Mouse (Mus musculus) midbrain, embryonic 14.5 days (tissue): Measurements from ENCODE around the gene Psmc1. TPM values are rescaled to one million over a fixed set of nuclear protein-coding genes. Genes with fewer than 3 reads are reported as not detected.

Experiments used
- ATAC-seq: fragments of 200-750 bp; cut with Nextera tagmentation; 2 replicates; pipeline ENCODE4 v1.8.0; 2017; ENCODE audit warnings: moderate number of reproducible peaks, moderate library complexity; ENCODE audit not compliant: low FRiP score, low TSS enrichment
- DNase-seq: peaks from one replicate; pipeline ENCODE4 v3.0.0-alpha.2; 2015
- H3K27ac ChIP-seq: fragments of 300-500 bp; sonication (generic); replicated peaks from 2 replicates; pipeline ENCODE4 v1.5.1; 2014; ENCODE audit warnings: mild to moderate bottlenecking, low read depth, low read length, moderate library complexity
- H3K27me3 ChIP-seq: fragments of 300-500 bp; sonication (generic); 2 replicates; pipeline ENCODE4 v1.6.1; 2014; ENCODE audit warnings: low read length, control low read depth, mixed read lengths; ENCODE audit not compliant: control insufficient read depth, insufficient read depth
- H3K36me3 ChIP-seq: fragments of 300-500 bp; sonication (generic); 2 replicates; pipeline ENCODE4 v1.6.1; 2014; ENCODE audit warnings: low read length, control low read depth; ENCODE audit not compliant: control insufficient read depth, insufficient read depth
- H3K4me1 ChIP-seq: fragments of 300-500 bp; sonication (generic); 2 replicates; pipeline ENCODE4 v1.6.1; 2014; ENCODE audit warnings: mild to moderate bottlenecking, antibody characterized with exemption, low read length, control low read depth; ENCODE audit not compliant: control insufficient read depth, insufficient read depth
- H3K4me2 ChIP-seq: fragments of 300-500 bp; sonication (generic); 2 replicates; pipeline ENCODE4 v1.6.1; 2014; ENCODE audit warnings: mild to moderate bottlenecking, low read length, moderate library complexity
- H3K4me3 ChIP-seq: fragments of 300-500 bp; sonication (generic); replicated peaks from 2 replicates; pipeline ENCODE4 v1.5.1; 2014; ENCODE audit warnings: low read depth, low read length
- H3K9ac ChIP-seq: fragments of 300-500 bp; sonication (generic); replicated peaks from 2 replicates; pipeline ENCODE4 v1.6.1; 2014; ENCODE audit warnings: mild to moderate bottlenecking, low read length, moderate library complexity
- H3K9me3 ChIP-seq: fragments of 300-500 bp; sonication (generic); 2 replicates; pipeline ENCODE4 v1.6.1; 2016; ENCODE audit warnings: low read length, control low read depth, mixed read lengths; ENCODE audit not compliant: control insufficient read depth
- WGBS: fragments of 180-500 bp; shearing (Covaris S2); extraction: QIAGEN DNeasy Blood & Tissue Kit; methylation state at CpG from one replicate; pipeline ENCODE4 v1.1.7; 2014; 5-methylcytosine and 5-hydroxymethylcytosine counted together
- polyA plus RNA-seq: library from polyadenylated mRNA; unstranded; fragments of >200 nt; fragmentation: Nextera tagmentation; extraction: Ambion mirVana; gene quantifications from 2 replicates; pipeline ENCODE4 v1.2.1, GENCODE M21; 2014

Psmc1 gene
- polyA plus RNA-seq, 1 experiment from 2014 or later: 284 TPM

DNA sequence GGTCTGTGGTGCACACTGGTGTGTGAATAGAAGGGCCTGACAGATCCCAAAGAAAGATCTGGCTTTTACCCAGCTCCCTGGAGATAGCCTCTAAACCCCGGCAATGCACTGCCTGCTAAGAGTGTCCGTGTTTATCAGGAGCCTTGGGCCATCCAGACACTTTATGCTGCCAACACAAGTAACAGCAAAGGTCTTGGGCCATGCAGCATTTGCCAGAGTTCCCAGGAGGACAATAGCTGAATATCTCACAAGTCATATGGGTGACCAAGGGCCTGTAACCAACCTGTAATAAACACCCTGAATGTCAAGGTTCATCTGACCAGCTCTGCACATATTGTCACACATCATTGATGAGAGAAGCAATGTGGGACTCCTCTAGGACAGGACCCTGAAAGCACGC is 21.9 kb upstream of the Psmc1 start:
- ATAC-seq (no peak), DNase-seq (no peak)
- 83% methylated on average over 3 of the region's 3 CpGs for WGBS
- H3K27me3 ChIP-seq: no peaks in the 10 kb centered on the region
- no peak overlapping the region for H3K9ac ChIP-seq
- H3K27ac ChIP-seq: no peak overlapping the region
- H3K36me3 ChIP-seq: no peaks in the 10 kb centered on the region
- H3K9me3 ChIP-seq: no peaks in the 10 kb centered on the region
- H3K4me3 ChIP-seq: no peak overlapping the region
- H3K4me1 ChIP-seq: no peaks in the 10 kb centered on the region
- no peak overlapping the region for H3K4me2 ChIP-seq

DNA sequence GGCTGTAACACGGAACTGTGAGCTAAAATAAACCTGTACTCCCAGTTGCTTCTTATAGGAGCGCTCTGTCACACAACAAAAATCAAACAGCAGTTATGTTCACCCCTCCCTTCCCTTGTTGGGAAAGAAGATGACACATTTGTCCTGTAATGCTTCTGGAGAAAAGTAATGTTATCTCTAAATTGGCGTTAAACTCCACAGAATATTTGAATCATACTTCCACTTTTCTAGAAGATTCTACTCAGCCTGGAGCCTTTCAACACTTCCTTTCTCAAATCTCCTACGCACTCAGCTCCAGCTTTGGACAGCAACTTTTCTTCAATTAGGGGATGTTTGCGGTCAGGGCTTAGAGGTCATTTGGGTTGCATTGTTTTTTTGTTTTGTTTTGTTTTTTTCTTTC is 20.7 kb upstream of the Psmc1 start:
- WGBS: 90% methylated on average over 5 of the region's 5 CpGs
- Histone ChIP-seq H3K27ac (no peak overlapping the region), H3K27me3 (no peaks in the 10 kb centered on the region), H3K4me3 (no peak overlapping the region), H3K4me1 (no peaks in the 10 kb centered on the region), H3K4me2 (no peak overlapping the region), H3K9ac (no peak overlapping the region), H3K36me3 (no peaks in the 10 kb centered on the region), H3K9me3 (no peaks in the 10 kb centered on the region)
- DNase-seq (no peak), ATAC-seq (no peak)

DNA sequence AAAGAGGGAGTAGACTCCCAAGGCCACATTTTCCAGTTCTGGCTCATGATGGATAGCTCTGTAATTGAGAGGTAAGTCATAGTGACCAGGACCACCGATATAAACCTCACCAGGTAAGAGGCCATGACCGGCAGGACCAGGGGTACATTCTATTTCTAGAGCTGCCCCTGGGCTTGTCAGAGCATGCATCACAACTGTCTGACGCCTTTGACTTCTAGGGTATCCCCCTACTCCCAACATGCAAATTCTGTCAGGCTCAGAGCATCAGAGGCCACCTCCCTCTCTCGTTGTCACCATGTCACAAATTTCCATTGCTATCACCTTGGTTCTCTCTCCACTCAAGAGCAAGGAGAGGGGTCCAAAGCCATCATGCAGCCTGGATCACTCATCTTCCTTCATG is 19.2 kb upstream of the Psmc1 start:
- H3K27ac ChIP-seq: no peak overlapping the region
- H3K4me1 ChIP-seq: no peaks in the 10 kb centered on the region
- DNase-seq (no peak), ATAC-seq (no peak)
- H3K9me3 ChIP-seq: no peaks in the 10 kb centered on the region
- H3K27me3 ChIP-seq: no peaks in the 10 kb centered on the region
- no peak overlapping the region for H3K4me2 ChIP-seq
- 89% methylated on average over 4 of the region's 4 CpGs for WGBS
- no peak overlapping the region for H3K9ac ChIP-seq
- no peak overlapping the region for H3K4me3 ChIP-seq
- H3K36me3 ChIP-seq: no peaks in the 10 kb centered on the region

DNA sequence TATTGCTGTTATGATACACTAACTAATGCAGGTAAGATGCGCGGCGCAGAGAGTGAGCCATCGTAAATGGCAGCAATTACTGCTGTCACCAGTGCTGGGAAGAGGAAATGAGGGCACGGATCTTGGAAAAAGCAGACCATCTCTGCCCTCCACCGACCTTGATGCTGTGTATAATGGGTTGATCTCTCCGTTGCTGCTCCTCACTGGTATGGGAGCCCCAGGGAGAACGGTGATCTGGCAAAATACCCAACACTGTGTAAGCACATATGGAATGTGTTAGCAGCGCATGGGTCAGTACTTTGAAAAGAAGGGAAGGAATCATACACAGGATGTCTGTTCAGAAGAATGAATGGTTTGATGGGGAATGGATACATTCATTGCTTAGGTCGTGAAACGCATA is 16.9 kb upstream of the Psmc1 start:
- H3K4me1 ChIP-seq: no peaks in the 10 kb centered on the region
- no peaks in the 10 kb centered on the region for H3K36me3 ChIP-seq
- H3K27ac ChIP-seq: no peak overlapping the region
- no peaks in the 10 kb centered on the region for H3K27me3 ChIP-seq
- ATAC-seq (no peak), DNase-seq (no peak)
- no peaks in the 10 kb centered on the region for H3K9me3 ChIP-seq
- no peak overlapping the region for H3K4me2 ChIP-seq
- WGBS: 92% methylated on average over 11 of the region's 11 CpGs
- no peak overlapping the region for H3K9ac ChIP-seq
- H3K4me3 ChIP-seq: no peak overlapping the region

DNA sequence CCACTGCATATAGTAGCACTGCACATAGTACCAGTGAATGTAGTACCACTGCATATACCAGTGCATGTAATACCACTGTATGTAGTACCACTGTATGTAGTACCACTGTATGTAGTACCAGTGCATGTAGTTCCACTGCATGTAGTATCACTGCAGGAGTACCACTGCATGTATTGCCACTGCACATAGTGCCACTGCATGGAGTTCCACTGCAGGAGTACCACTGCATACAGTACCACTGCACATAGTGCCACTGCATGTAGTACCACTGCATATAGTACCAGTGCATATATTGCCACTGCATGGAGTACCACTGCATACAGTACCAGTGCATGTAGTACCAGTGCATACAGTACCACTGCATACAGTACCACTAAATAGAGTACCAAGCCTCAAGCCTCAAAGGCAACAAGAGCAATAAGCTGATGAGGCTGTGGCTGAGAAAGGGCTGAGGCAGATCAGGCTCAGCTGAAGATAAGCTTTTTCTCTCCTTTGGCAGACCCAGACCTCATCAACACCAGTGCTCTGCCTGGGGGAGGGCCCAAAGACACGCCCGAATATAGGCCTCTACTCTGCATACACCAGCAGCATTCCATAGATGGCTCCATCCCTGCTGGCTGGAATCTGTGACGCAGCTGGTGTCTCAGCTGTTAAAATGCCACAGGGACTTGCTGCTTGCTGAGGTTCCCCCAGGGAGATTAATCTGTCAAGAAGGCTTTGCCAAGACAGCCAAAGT is 9.8 kb upstream of the Psmc1 start:
- Histone ChIP-seq H3K9ac (no peak overlapping the region), H3K4me3 (no peak overlapping the region), H3K9me3 (no peaks in the 10 kb centered on the region), H3K27me3 (no peaks in the 10 kb centered on the region), H3K4me2 (no peak overlapping the region), H3K4me1 (no peaks in the 10 kb centered on the region), H3K27ac (no peak overlapping the region), H3K36me3 (no peaks in the 10 kb centered on the region)
- DNase-seq: peak; percentile 42
- 55% methylated on average over 3 of the region's 3 CpGs for WGBS
- peak; percentile 34; the same call in 1 of the 2 replicates for ATAC-seq

DNA sequence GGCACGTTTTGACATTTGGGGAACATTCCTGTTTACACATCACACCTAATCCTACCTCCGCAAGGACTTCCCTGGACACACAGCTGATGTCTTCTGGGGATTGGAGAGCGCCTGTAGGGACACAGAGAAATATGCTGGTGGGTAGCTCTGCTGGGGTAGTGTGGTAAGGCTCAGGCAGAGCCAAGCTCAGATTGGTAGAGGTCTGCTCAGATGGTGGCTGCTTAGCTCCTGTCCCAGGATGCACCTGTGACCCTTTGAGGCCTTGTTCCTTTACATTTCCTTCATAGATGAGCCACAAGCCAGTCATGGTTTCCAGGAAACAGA is 9.3 kb upstream of the Psmc1 start:
- Histone ChIP-seq H3K4me2 (no peak overlapping the region), H3K9me3 (no peaks in the 10 kb centered on the region), H3K27ac (no peak overlapping the region), H3K4me1 (no peaks in the 10 kb centered on the region), H3K36me3 (no peaks in the 10 kb centered on the region), H3K9ac (no peak overlapping the region), H3K4me3 (no peak overlapping the region), H3K27me3 (no peaks in the 10 kb centered on the region)
- DNase-seq (no peak), ATAC-seq (no peak)
- WGBS: 45% methylated on average over 3 of the region's 3 CpGs

DNA sequence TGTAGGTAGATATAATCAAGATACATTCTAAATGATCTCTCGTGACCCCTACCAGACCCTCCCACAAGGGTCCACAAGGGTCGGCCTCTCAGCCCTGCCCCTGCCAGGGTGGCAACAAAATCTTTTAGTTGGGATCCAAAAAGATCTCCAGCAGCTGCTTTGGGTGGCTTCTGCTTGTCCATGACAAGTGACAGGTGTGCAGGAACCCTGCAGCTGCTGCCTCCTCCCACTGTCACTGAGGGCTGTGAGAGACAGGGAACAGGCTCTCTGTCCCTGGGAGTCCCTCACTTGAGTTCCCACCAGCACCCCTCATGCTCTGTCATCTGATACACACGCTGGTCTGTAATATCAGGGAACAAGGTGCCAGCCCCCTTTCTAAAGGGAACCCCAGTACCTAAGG is 8.3 kb upstream of the Psmc1 start:
- 71% methylated on average over 3 of the region's 3 CpGs for WGBS
- no peak overlapping the region for H3K9ac ChIP-seq
- H3K27me3 ChIP-seq: no peaks in the 10 kb centered on the region
- no peaks in the 10 kb centered on the region for H3K4me1 ChIP-seq
- no peak overlapping the region for H3K4me3 ChIP-seq
- no peaks in the 10 kb centered on the region for H3K9me3 ChIP-seq
- H3K36me3 ChIP-seq: no peaks in the 10 kb centered on the region
- DNase-seq (no peak), ATAC-seq (no peak)
- H3K4me2 ChIP-seq: no peak overlapping the region
- no peak overlapping the region for H3K27ac ChIP-seq

DNA sequence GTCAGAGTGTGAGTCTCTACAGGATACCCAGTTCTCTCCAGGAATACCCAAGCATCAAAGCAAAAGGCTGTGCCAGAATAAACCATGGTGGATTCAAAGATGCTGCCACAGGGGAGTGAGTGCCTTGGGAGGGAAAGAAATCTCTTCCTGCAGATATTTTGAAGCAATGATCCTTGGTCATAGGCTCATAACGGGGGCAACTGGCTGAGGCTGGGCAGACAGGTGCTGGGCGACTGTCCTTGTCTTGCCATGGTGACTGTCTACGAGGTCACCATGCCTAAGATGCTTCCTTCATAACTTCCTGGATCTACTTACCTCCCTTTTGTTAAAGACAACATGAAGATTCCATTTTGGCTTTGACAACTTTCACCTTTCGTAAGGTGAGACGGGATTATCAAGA is 5.4 kb upstream of the Psmc1 start:
- Histone ChIP-seq H3K36me3 (no peaks in the 10 kb centered on the region), H3K27ac (no peak overlapping the region), H3K4me2 (no peak overlapping the region), H3K9me3 (no peaks in the 10 kb centered on the region), H3K27me3 (no peaks in the 10 kb centered on the region), H3K4me1 (no peaks in the 10 kb centered on the region), H3K4me3 (no peak overlapping the region), H3K9ac (no peak overlapping the region)
- WGBS: 91% methylated on average over 5 of the region's 5 CpGs
- ATAC-seq (no peak), DNase-seq (no peak)

DNA sequence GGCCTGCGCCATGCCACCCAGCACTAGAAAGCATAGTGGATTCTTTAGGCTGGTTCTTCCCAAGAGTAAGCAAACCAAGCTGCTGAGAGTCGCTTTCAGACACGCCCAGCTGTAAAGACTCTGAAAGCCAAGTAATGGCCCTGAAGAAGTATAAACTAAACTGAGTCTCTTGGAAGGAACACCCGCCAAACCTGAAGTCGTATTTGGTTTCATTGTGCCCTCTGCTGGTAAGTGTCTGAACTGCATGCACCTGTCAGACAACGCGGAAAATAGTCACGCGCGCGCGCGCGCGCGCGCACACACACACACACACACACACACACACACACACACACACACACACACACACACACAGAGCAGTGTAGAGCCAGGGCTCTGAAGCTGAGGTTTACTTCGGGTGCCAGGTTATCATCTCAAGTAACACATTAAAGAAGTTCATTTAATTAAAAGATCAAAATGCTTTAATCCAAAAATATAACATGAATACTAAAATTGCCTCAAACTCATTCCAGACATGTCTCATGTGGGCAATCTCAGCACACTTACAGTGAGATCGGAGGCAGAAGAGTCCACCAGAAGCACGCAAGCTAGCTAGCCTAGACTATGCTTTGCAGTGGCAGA is 3.6 kb upstream of the Psmc1 start:
- peaks cover 6% of the 10 kb centered on the region for H3K4me1 ChIP-seq
- WGBS: 14% methylated on average over 20 of the region's 20 CpGs
- ATAC-seq (no peak), DNase-seq (peak; percentile 93)
- no peak overlapping the region for H3K9ac ChIP-seq
- H3K27me3 ChIP-seq: no peaks in the 10 kb centered on the region
- no peak overlapping the region for H3K4me3 ChIP-seq
- no peaks in the 10 kb centered on the region for H3K9me3 ChIP-seq
- no peak overlapping the region for H3K27ac ChIP-seq
- no peaks in the 10 kb centered on the region for H3K36me3 ChIP-seq
- H3K4me2 ChIP-seq: peak overlapping the region; percentile 9; the same call in 1 of the 2 replicates
